Mouse (Mus musculus): Measurements from ENCODE around the gene Nans.

- no peak for TF ChIP-seq CTCF (IDR thresholded peaks at IDR 0.05; ENCODE audit: low read depth, low read length)
- TF ChIP-seq POLR2A (IDR thresholded peaks at IDR 0.05; ENCODE audit: borderline replicate concordance, low read depth, low read length): no peak
Observed at GRCm38 (mm10) chr4:46495543-46495942, 6.5 kb downstream of the Nans start.

All from bone marrow macrophage, adult 2 months (primary cell).